Mouse (Mus musculus) megakaryocyte-erythroid progenitor cell, adult 5-6 weeks (primary cell): ENCODE data around the gene E2f3. TPM values are rescaled to one million over a fixed set of nuclear protein-coding genes. Genes with fewer than 3 reads are reported as not detected.

Experiments
- ATAC-seq: replicated peaks from 2 replicates; pipeline ENCODE4 v1.8.0; 2016; ENCODE audit warnings: mild to moderate bottlenecking, inconsistent platforms; ENCODE audit not compliant: severe bottlenecking, poor library complexity, low FRiP score, low TSS enrichment
- total RNA-seq, 2 experiments: library from RNA; stranded (forward) in 1 of 2; stranded (reverse) in 1 of 2; fragments of 200-1000, 215-1000 nt in 1 of 2; fragments of >200 nt in 1 of 2; fragmentation: Nextera tagmentation in 1 of 2; gene quantifications; 2 replicates each; pipeline ENCODE4 v1.2.3; 2014 to 2017

Gene E2f3
- total RNA-seq (2014; fragmentation: Nextera tagmentation) (20.6 and 22.3 TPM in 2 replicates), total RNA-seq (2017) (13.1 and 14.8 TPM in 2 replicates)

DNA sequence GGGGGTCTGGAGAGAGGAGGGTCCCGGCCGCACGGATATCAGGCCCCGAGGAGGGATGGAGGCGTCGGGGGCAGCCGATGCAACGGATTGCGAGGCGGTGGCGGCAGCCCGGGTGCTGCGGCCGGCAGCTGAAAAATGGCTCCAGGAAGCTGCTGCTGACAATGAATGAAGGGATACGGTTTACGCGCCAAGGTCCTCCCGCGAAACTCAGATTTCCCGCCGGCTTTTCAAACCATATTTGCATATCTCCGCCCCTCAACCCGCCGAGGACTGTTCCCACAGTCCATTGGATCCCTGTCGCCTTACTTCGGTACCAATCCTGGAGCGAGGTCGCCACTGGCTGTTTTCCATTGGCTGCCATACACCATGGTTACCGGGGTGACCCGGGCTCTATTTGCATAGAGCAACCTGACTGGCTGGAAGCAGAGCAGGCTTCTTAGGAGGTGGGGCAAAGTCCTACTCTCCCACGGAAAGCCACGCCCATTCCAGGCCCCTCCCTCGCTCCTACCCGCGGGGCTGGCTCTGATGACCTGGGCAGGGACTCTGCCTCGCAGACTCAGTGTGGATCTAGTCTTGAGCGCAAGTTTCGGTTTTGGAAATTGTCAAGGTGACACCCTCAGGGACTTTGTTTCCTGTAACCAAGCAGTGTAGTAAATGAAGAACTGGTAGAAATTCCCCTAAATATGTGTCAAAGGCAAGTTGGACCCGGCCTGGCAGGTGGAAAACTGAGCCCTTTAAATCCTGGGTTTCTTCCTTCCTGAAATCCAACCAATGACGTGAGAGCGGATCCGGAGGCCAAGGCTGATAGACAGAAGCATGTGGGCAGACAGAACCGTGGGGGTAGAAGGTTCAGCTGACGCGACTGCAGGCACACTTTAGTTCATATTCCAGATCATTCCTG, at the start of gene E2f3:
TSS of gene E2f3 (minus strand) at position 209 of the 901 bp plus-strand sequence.
- peak; percentile 90 for ATAC-seq

DNA sequence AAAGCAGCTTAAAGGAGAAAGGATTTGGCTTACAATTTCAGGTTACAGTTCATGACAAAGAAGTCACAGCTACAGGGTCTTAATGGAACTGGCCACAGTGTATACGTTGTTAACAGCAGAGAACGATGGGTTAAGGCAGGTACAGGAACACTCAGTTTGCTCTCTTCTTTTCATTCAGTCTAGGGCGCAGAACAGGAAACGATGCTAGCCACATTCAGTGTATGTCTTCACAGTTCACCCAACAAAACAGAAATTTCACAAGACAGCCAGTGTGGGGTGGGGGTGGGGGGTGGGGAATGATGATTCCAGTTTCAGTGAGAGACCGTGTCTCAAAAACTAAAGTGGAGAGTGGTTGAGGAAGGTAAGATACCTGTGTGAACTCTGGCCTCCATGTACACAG, 48.7 kb upstream of the E2f3 start:
- ATAC-seq: no peak

DNA sequence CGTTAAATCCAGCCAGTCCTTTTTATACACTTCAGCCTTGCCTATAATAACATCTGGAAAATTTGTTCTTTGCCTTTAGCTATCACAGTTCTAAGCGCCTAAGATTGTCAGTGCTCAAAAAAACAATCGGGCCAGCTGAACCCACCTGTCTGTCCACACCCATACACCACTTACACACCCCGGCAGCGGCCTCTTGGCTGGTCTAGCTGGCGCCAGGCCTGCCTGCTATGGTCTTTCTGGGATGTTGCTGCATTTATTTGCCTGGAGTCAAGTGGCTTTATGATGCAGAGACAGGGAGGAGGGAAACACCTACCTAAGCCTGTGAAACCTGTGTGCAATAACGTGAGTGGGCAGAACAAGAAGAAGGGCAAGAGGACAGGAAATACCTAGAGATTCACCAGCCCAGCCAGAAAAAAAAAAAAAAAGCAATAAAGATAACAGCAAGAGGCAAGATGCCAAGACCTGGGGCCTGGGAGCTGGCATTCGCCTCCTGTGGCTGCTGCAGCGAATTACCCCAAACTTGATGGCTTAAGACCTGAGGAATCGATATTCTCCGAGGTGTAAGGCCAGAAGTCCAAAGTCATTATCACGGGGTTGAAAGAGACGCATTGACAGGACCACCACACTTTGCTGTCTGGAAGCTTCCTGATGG, 45.9 kb upstream of the E2f3 start:
- ATAC-seq: no peak

DNA sequence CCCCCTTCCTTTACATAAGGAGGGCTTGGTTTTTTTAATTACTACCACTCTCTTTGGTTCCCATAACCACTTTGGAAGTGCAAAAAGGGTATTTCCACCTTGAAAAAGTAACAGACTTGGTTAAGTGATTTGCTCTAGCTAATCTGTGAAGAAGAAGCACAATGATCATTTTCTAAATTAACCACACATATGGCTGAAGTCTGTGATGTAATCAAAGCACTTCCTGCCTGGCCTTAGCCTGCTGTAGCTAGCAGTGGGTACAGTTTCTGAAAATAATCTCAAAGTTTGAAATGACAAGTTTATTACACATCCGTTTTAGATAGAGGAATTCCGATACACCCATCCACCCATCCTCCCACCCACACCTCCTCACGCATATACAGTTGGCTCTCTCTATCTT, 42.0 kb upstream of the E2f3 start:
- no peak for ATAC-seq

DNA sequence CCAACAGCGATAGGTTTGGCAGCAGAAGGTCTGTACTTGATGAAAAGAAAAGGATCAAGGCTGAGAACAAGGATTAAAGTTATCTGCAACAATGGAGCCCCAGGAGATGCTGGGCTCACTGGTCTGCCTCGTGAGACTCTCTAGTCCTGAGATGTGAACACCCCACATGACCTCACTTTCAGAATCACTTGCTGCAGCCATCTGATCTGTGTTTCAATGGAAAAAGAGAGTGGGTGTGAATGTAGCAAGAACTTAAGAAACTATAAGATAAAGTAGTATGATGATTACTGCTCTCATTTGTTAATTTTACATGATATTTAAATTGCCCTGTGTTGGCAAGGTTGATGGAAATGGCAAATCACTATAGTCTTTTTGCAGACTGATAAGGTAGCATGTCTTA, 36.6 kb upstream of the E2f3 start:
- ATAC-seq: no peak

DNA sequence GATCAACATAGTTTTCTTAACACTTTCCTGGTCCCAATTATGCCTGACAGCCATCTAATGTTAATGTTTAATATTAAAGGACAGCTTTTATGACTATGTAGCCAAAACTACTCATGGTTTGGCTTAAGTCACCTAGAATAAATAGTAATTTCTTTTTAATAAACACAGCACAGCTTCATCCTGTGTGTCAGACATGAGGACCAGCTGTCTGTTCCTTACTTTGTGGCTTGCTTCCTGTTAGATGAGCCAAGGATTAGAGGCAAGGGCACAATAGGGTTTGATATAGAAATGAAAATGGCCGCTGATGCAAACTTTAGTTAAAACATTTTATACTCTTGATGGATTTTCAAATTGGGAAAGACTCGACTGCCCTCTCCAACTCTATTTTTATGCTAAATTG, 32.7 kb upstream of the E2f3 start:
- no peak for ATAC-seq

DNA sequence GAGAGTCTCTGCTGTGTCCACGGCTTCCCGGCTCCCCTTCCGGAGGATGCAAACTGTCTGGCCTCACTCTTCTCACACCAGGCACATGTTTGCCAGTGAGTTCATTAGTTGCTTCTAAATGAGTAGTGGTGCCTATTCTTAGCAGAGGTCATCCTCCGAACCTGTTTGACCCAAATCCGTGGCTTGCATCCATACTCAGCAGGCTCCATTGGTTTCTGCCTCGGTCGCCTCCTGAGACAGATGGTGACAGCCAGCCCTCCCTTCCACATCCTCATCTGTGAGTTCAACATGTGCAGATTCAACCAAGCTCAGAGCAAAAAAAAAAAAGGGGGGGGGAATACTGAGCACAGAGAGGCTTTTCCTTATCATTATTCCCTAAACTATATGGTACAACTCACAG, 31.7 kb upstream of the E2f3 start:
- no peak for ATAC-seq

DNA sequence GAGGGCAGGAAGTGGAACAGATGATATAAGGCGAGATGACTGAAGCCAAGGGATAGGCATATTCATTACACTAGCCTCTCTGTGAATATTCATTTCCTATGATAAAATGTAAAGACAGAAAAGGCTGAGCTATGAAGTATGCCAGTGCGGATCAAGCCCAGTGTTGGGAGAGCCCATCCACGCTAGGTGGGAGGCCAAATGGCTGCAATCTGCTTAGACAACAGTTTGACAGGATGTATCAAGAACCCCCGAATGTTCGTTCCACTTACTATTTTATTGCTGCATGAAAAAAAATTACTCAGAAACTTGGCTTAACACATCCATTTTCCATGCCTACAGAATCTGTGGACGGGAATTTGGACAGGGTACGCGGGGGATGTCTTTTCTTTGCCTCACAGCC, 28.7 kb upstream of the E2f3 start:
- no peak for ATAC-seq

DNA sequence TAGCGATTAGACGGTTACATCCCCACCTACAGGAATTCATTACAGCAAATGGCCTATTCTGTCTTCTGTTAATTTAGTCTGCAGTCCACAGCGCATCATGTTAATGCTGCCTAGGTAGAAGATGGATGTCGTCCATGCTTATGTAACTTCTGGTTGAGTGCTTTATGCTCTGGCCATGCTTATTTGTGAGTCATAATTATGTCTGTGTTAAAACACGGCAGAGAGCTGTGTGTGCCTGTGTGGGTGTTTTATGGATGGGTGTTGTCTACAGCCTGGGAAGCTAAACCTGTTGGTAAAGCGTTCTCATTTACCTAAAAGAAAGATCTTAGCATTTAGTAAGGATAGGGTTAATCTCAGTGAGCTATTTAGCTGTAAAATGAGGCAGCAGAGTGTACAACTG, 26.4 kb upstream of the E2f3 start:
- ATAC-seq: no peak

DNA sequence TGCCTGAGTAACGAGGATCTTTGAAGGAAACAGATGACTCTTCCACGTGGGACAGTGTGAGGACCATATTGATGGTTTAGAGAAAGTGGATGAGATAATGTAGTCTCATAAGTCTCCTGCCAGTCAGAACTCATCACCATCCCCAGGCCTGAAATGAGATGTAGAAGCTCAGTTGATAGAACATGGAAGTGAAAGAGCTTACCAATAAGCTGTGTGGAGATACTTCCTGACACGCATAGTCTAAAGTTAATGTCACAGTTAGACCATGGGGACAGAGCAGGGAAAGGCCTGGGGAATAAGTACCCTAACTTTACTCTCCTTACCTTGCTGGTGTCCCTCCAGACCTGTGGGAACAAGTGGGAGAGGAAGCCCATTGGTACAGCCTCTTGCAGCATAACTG, 22.9 kb upstream of the E2f3 start:
- no peak for ATAC-seq

DNA sequence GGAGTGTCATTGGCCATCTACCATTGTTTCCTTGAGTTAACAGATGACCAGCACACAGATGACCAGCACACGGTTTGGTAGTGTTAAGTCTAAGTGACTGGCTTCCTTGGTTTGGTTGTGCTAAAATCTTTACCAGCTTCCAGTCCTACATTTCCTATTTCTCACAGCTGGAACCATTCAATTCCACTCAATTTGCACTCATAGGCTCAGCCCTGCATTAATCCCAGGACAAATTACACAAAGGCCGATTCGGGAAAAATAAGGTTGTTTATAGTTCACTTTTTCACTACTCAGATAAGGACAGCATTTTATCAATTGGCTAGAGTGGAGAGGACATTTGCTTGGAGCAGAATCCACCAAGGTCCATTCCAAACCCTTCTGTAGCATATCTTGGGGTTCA, 19.6 kb upstream of the E2f3 start:
- ATAC-seq: no peak

DNA sequence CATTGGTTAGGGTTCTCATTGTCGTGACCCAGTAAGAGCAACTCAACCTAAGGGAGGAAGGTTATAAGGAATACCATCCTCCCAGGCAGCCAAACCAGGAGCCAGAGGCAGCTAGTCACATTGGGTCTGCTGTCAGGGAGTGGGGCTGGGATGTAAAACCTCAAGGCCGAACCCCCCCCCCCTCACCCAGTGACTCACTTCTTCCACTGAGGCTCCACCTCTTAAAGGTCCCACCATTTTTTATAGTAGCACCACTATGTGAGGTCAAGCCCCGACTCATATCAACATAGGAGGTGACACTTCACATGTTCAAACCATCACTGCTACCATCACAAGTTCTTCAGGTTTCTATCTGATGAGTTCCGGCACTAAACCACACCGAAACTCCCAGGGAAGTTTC, 19.0 kb upstream of the E2f3 start:
- no peak for ATAC-seq

DNA sequence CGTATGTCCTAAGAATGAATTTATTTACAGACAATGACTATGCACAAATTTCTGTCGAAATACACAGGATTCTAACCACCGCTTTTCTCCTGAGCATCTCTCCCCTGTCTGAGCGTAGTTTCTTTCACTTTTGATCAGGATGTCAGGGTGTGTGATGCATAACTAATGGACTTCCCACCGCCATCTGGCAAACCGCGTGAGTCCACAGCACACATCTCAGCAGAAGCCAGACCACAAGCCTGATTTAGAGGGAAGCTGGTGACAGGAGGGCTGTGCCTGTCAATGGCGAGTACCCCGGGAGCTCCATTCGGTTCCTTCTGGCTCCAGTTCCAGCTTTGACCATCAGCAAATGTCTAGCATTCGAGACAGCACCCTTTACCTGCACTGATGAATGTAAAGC, 17.3 kb upstream of the E2f3 start:
- 0 out of 2 replicates have a peak, but pooled peaks have one; percentile 47 for ATAC-seq

DNA sequence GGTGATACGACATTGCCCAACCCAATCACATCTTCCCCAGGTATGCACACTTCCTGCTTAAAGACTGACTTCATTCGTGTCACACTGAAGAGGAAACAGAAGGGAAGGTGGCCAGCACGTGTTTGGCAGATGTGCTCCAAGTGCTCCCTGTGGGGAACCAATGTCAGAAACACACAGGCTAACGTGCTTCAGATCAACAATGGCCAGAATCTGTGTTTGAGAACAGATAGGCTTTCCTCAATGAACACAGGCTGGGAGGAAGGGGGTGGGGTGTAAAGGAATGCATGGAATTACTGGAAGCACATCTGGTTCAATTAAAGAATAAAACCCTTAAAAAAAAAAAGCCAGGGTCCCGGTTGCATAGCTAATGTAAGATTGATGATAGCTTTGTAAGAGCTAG, 15.2 kb upstream of the E2f3 start:
- no peak for ATAC-seq

DNA sequence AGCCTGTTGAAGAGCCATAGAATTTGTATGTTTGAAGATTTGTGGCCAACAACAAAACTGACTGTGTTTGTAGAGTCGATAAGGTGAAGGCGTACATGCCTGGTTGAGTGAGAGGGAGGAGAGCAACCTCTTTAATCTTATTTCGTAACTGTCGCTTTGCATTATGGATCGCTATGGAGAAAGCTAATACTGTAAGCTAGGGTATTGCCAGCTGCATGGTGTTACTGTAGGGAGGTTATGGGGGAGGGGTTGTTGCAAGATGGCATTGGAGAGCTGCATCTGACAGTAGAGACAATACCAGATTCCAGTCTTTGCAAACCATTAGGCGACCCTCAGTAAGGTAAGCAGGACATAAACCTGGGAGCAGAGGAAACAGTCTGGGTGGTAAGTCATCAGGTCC, 2.1 kb upstream of the E2f3 start:
- ATAC-seq: no peak

DNA sequence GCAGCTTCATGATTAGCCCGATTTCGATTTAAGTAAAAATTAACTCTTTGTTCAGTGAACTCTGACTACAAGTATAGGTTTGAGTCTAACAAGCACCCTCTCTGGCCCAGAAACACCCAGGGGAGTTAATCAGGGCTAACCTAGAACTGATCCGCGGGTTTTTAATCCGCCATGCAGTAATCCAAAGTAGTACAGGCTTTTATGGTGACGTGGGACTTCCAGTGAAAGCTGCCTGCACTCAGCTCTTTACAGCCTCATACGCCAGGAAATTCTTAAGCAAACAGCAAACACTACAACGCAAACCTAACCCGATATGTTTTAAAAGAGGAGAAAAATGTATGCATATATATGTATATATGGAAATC, 875 bp upstream of the E2f3 start:
- ATAC-seq: no peak

DNA sequence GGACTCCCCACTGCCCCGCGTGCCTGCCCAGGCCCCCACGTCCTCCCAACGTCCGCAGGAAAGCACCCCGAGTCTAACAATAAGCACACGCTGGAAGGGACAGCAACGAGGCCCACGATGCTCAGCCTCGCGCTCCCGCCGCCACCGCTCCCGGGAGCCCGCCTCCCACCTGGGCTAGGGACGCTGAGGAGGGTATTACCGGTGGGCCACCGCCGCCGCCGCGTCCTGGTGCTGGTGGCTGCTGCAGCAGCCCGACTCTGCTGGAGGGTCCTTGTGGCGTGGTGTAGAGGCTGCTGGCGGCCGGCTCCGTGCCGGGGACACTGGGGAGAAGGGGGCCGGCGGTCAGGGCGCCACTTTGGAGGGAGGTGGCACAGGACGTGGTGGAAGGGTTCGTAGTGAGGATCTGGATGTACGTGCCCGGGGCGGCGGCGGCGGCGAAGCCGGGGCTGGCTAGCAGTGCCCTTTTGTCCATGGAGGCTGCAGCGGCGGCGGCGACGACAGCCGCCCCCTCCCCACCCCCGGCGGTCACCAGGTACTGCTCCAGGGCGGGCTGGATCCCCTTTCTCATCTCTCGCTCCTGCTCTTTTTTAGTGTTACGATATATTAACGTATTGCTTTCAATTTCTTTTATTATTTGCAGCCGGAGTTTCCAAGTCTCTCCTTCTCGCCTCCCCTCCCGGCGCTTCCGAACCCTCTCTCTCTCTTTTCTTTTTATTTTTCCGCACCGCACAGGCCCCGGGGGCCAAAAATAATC, 585 bp downstream of the E2f3 start:
- ATAC-seq: no peak

DNA sequence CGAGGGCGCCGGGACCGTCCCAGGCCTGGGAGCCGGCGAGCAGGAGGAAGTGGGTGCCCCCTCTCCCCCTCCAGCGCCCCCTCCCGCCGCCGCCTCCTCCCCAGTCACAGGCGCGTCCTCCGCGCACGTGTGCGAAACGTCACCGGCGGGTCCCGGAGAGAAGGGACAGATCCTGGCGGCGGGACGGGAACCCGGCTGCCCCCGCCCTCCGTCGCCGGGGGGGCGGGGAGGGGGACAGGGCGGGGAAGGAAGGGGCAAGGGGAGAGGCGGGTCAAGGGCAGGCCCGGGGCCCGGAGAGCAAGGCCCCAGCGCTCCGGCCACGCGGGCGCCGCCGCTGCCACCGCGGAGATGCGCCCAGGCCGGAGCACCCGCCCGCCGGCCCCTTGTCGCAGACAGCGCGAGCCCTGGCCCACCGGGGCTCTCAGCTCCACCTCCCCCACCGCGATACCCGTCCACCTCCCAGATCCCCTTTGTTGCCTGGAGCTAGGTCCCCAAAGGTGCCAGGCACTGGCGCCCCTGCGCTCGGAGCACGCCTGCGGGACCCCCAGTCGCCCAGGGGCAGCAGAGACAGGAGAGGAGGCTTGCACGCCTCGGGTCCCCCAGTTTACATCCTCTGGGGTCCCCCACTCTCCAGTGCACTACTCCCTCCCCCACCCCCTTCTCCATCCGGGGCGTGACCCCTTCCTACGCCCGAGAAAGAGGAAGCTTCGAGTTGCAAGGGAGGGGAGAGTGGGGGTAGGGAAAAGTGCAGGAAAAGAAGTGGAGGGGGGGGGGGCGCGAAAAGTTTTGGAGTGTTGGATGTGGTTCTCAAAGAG, 1.4 kb downstream of the E2f3 start:
- 0 out of 2 replicates have a peak, but pooled peaks have one; percentile 3 for ATAC-seq

DNA sequence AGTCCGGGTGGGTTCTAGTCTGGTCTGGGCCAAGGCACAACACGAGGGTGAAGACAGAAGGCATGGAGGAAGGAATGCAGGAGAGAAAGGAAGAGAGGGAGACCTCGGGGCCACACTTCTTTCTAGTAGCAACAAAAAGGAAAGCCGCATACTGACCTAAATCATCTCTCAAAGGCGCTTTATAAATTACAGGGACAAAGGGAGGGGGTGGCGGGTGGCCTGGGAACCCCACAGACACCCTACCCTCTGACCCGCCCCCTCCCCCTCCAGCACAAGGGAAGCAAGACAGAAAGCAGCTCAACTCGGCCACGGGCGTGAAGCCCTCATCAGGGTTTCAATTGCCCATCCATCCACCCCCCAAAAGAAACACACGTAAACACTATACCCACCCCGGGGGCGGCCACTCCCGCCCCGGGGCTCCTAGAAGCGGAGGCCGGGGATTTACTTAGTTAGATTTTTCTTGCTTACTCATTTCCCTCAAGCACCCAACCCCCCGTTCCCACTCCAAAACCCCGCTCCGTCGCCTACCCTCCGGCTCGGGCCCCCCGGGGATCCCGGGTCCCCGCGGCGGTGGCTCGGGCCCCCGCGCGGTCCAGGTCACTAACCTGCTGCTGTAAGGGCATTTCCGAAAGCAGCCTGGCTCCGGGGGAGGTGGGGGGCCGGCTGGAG, 2.2 kb downstream of the E2f3 start:
- no peak for ATAC-seq
